Mouse (Mus musculus): Measurements from ENCODE around the gene Ankrd31. TPM values are rescaled to one million over a fixed set of nuclear protein-coding genes. Genes with fewer than 3 reads are reported as not detected.
A peak's percentile ranks its signal among the peaks of the same experiment; 100 is the strongest.
"Not testable (repeated sequence)": the region's sequence is repeated elsewhere in the genome, so short reads cannot be mapped to it uniquely, and the experiment has no call there.

The Ankrd31 gene
- polyA plus RNA-seq, 1 experiment from 2014 or later: not detected

GRCm38 (mm10) chr13:96939680-96940079 lies 191.6 kb downstream of the Ankrd31 start:
- DNase-seq (ENCODE audit: low spot score): no peak
- no peak overlapping the region for H3K9ac ChIP-seq (ENCODE audit: low read depth, low read length)
- no peak overlapping the region for H3K4me3 ChIP-seq (ENCODE audit: low read depth, low read length)
- ATAC-seq (ENCODE audit: low read depth): no peak
- H3K36me3 ChIP-seq (ENCODE audit: control insufficient read depth, insufficient read depth, low read length): no peaks in the 10 kb centered on the region
- no peaks in the 10 kb centered on the region for H3K4me1 ChIP-seq (ENCODE audit: control insufficient read depth, insufficient read depth, low read length)
- H3K27me3 ChIP-seq (replicated peaks; ENCODE audit: control insufficient read depth, insufficient read depth, low read length): no peaks in the 10 kb centered on the region
- H3K9me3 ChIP-seq (ENCODE audit: control insufficient read depth, low read length): no peaks in the 10 kb centered on the region
- no peak overlapping the region for H3K4me2 ChIP-seq (ENCODE audit: low read depth, low read length)
- 72% methylated on average over 10 of the region's 10 CpGs for WGBS
- no peak overlapping the region for H3K27ac ChIP-seq (replicated peaks; ENCODE audit: low read depth, low read length)

GRCm38 (mm10) chr13:96941481-96941880 lies 193.4 kb downstream of the Ankrd31 start:
- not testable (repeated sequence) for H3K9me3 ChIP-seq (ENCODE audit: control insufficient read depth, low read length); H3K4me2 ChIP-seq (ENCODE audit: low read depth, low read length); H3K9ac ChIP-seq (ENCODE audit: low read depth, low read length); DNase-seq (ENCODE audit: low spot score); H3K4me1 ChIP-seq (ENCODE audit: control insufficient read depth, insufficient read depth, low read length); H3K4me3 ChIP-seq (ENCODE audit: low read depth, low read length); H3K27me3 ChIP-seq (replicated peaks; ENCODE audit: control insufficient read depth, insufficient read depth, low read length); ATAC-seq (ENCODE audit: low read depth); H3K27ac ChIP-seq (replicated peaks; ENCODE audit: low read depth, low read length); H3K36me3 ChIP-seq (ENCODE audit: control insufficient read depth, insufficient read depth, low read length)
- 91% methylated on average over 11 of the region's 11 CpGs for WGBS

- H3K4me3 ChIP-seq (ENCODE audit: low read depth, low read length): no peak overlapping the region
- H3K4me1 ChIP-seq (ENCODE audit: control insufficient read depth, insufficient read depth, low read length): no peaks in the 10 kb centered on the region
- H3K27me3 ChIP-seq (replicated peaks; ENCODE audit: control insufficient read depth, insufficient read depth, low read length): no peaks in the 10 kb centered on the region
- H3K4me2 ChIP-seq (ENCODE audit: low read depth, low read length): no peak overlapping the region
- DNase-seq (ENCODE audit: low spot score) (peak; percentile 47), ATAC-seq (ENCODE audit: low read depth) (no peak)
- H3K9ac ChIP-seq (ENCODE audit: low read depth, low read length): no peak overlapping the region
- H3K36me3 ChIP-seq (ENCODE audit: control insufficient read depth, insufficient read depth, low read length): no peaks in the 10 kb centered on the region
- H3K9me3 ChIP-seq (ENCODE audit: control insufficient read depth, low read length): no peaks in the 10 kb centered on the region
- H3K27ac ChIP-seq (replicated peaks; ENCODE audit: low read depth, low read length): no peak overlapping the region
- whole genome bisulfite sequencing: 29% methylated on average over 3 of the region's 3 CpGs
Measured at GRCm38 (mm10) chr13:96943571-96943970, 195.5 kb downstream of the Ankrd31 start.

GRCm38 (mm10) chr13:96945748-96946147 lies 197.7 kb downstream of the Ankrd31 start:
- no peaks in the 10 kb centered on the region for H3K36me3 ChIP-seq (ENCODE audit: control insufficient read depth, insufficient read depth, low read length)

GRCm38 (mm10) chr13:96947722-96948121 lies 199.7 kb downstream of the Ankrd31 start:
- Histone ChIP-seq H3K27me3 (replicated peaks; ENCODE audit: control insufficient read depth, insufficient read depth, low read length) (no peaks in the 10 kb centered on the region), H3K4me1 (ENCODE audit: control insufficient read depth, insufficient read depth, low read length) (no peaks in the 10 kb centered on the region), H3K4me2 (ENCODE audit: low read depth, low read length) (no peak overlapping the region), H3K27ac (replicated peaks; ENCODE audit: low read depth, low read length) (no peak overlapping the region), H3K4me3 (ENCODE audit: low read depth, low read length) (no peak overlapping the region), H3K9ac (ENCODE audit: low read depth, low read length) (no peak overlapping the region), H3K36me3 (ENCODE audit: control insufficient read depth, insufficient read depth, low read length) (no peaks in the 10 kb centered on the region), H3K9me3 (ENCODE audit: control insufficient read depth, low read length) (no peaks in the 10 kb centered on the region)
- 79% methylated on average over 7 of the region's 7 CpGs for WGBS
- no peak for ATAC-seq (ENCODE audit: low read depth)
- no peak for DNase-seq (ENCODE audit: low spot score)

More at GRCm38 (mm10) chr13:96945748-96946147, 197.7 kb downstream of the Ankrd31 start:
- Histone ChIP-seq H3K27me3 (replicated peaks; ENCODE audit: control insufficient read depth, insufficient read depth, low read length) (no peaks in the 10 kb centered on the region), H3K4me3 (ENCODE audit: low read depth, low read length) (no peak overlapping the region), H3K9me3 (ENCODE audit: control insufficient read depth, low read length) (no peaks in the 10 kb centered on the region), H3K4me1 (ENCODE audit: control insufficient read depth, insufficient read depth, low read length) (no peaks in the 10 kb centered on the region), H3K9ac (ENCODE audit: low read depth, low read length) (no peak overlapping the region), H3K27ac (replicated peaks; ENCODE audit: low read depth, low read length) (no peak overlapping the region), H3K4me2 (ENCODE audit: low read depth, low read length) (no peak overlapping the region)
- ATAC-seq (ENCODE audit: low read depth) (no peak), DNase-seq (ENCODE audit: low spot score) (no peak)
- WGBS: 81% methylated on average over 4 of the region's 4 CpGs

- H3K4me2 ChIP-seq (ENCODE audit: low read depth, low read length): no peak overlapping the region
- H3K36me3 ChIP-seq (ENCODE audit: control insufficient read depth, insufficient read depth, low read length): no peaks in the 10 kb centered on the region
- no peaks in the 10 kb centered on the region for H3K4me1 ChIP-seq (ENCODE audit: control insufficient read depth, insufficient read depth, low read length)
- H3K4me3 ChIP-seq (ENCODE audit: low read depth, low read length): no peak overlapping the region
- H3K27ac ChIP-seq (replicated peaks; ENCODE audit: low read depth, low read length): no peak overlapping the region
- H3K27me3 ChIP-seq (replicated peaks; ENCODE audit: control insufficient read depth, insufficient read depth, low read length): no peaks in the 10 kb centered on the region
- no peak for DNase-seq (ENCODE audit: low spot score)
- H3K9me3 ChIP-seq (ENCODE audit: control insufficient read depth, low read length): no peaks in the 10 kb centered on the region
- no peak for ATAC-seq (ENCODE audit: low read depth)
- 47% methylated on average over 2 of the region's 2 CpGs for WGBS
- H3K9ac ChIP-seq (ENCODE audit: low read depth, low read length): no peak overlapping the region
Measured at GRCm38 (mm10) chr13:96951880-96952279, 203.8 kb downstream of the Ankrd31 start.

- Histone ChIP-seq H3K27me3 (replicated peaks; ENCODE audit: control insufficient read depth, insufficient read depth, low read length) (no peaks in the 10 kb centered on the region), H3K36me3 (ENCODE audit: control insufficient read depth, insufficient read depth, low read length) (no peaks in the 10 kb centered on the region), H3K9me3 (ENCODE audit: control insufficient read depth, low read length) (no peaks in the 10 kb centered on the region), H3K27ac (replicated peaks; ENCODE audit: low read depth, low read length) (no peak overlapping the region), H3K4me3 (ENCODE audit: low read depth, low read length) (no peak overlapping the region), H3K4me1 (ENCODE audit: control insufficient read depth, insufficient read depth, low read length) (no peaks in the 10 kb centered on the region), H3K4me2 (ENCODE audit: low read depth, low read length) (no peak overlapping the region), H3K9ac (ENCODE audit: low read depth, low read length) (no peak overlapping the region)
- ATAC-seq (ENCODE audit: low read depth): no peak
- DNase-seq (ENCODE audit: low spot score): no peak
- WGBS: 86% methylated on average over 6 of the region's 6 CpGs
Measured at GRCm38 (mm10) chr13:96956466-96956865, 208.4 kb downstream of the Ankrd31 start.

Other genes with a start within 250 kb of the Ankrd31 start
- gene Polk, start 205.7 kb upstream of the Ankrd31 start, polyA plus RNA-seq (2014; fragmentation: Nextera tagmentation; extraction: Ambion mirVana): 10.1 and 10.7 TPM in 2 replicates
- 10.2 and 10.8 TPM in 2 replicates for gene Col4a3bp, start 205.7 kb upstream of the Ankrd31 start, polyA plus RNA-seq (2014; fragmentation: Nextera tagmentation; extraction: Ambion mirVana)
- gene Hmgcr, start 77.3 kb upstream of the Ankrd31 start, polyA plus RNA-seq (2014; fragmentation: Nextera tagmentation; extraction: Ambion mirVana): 63.0 and 79.7 TPM in 2 replicates
- gene Gcnt4, start 176.4 kb downstream of the Ankrd31 start, polyA plus RNA-seq (2014; fragmentation: Nextera tagmentation; extraction: Ambion mirVana): 0.18 and 0.42 TPM in 2 replicates